Mouse (Mus musculus): ENCODE measurements around the gene Tgfa. TPM values are rescaled to one million over a fixed set of nuclear protein-coding genes. Genes with fewer than 3 reads are reported as not detected.

Tgfa gene
- total RNA-seq, 4 experiments from 2014 or later, result 27.1 to 30.1 (median 29.1) TPM

GRCm38 (mm10) chr6:86186106-86186955 is 8.7 kb upstream of the Tgfa start:
- peak in 1 of 2 experiments; percentile 53 for DNase-seq (ENCODE audit: low spot score in 2 of 2)

- no peak for DNase-seq (ENCODE audit: low spot score in 2 of 2)
Observed at GRCm38 (mm10) chr6:86188741-86189480, 6.1 kb upstream of the Tgfa start.

- DNase-seq (ENCODE audit: low spot score in 2 of 2), result no peak
Observed at GRCm38 (mm10) chr6:86190622-86191021, 4.4 kb upstream of the Tgfa start.

- no peak for DNase-seq (ENCODE audit: low spot score in 2 of 2)
Observed at GRCm38 (mm10) chr6:86192978-86193377, 2.0 kb upstream of the Tgfa start.

- DNase-seq (ENCODE audit: low spot score in 2 of 2), result peak in 1 of 2 experiments; percentile 46
Observed at GRCm38 (mm10) chr6:86193879-86194278, 1.1 kb upstream of the Tgfa start.

- DNase-seq (ENCODE audit: low spot score in 2 of 2), result no peak
Observed at GRCm38 (mm10) chr6:86196034-86196433, 1.0 kb downstream of the Tgfa start.

GRCm38 (mm10) chr6:86197150-86197862 is 2.3 kb downstream of the Tgfa start:
- DNase-seq (ENCODE audit: low spot score in 2 of 2), result no peak

GRCm38 (mm10) chr6:86200934-86201333 is 5.9 kb downstream of the Tgfa start:
- no peak for DNase-seq (ENCODE audit: low spot score in 2 of 2)

- no peak for DNase-seq (ENCODE audit: low spot score in 2 of 2)
Observed at GRCm38 (mm10) chr6:86203101-86203500, 8.1 kb downstream of the Tgfa start.

- DNase-seq (ENCODE audit: low spot score in 2 of 2), result no peak
Observed at GRCm38 (mm10) chr6:86206014-86206413, 11.0 kb downstream of the Tgfa start.

- no peak for DNase-seq (ENCODE audit: low spot score in 2 of 2)
Observed at GRCm38 (mm10) chr6:86206985-86207384, 12.0 kb downstream of the Tgfa start.

- DNase-seq (ENCODE audit: low spot score in 2 of 2), result no peak
Observed at GRCm38 (mm10) chr6:86209133-86210016, 14.4 kb downstream of the Tgfa start.

GRCm38 (mm10) chr6:86210017-86210408 is 15.0 kb downstream of the Tgfa start:
- no peak for DNase-seq (ENCODE audit: low spot score in 2 of 2)

GRCm38 (mm10) chr6:86210619-86211018 is 15.6 kb downstream of the Tgfa start:
- DNase-seq (ENCODE audit: low spot score in 2 of 2), result no peak

GRCm38 (mm10) chr6:86211081-86211763 is 16.2 kb downstream of the Tgfa start:
- DNase-seq (ENCODE audit: low spot score in 2 of 2), result no peak

- no peak for DNase-seq (ENCODE audit: low spot score in 2 of 2)
Observed at GRCm38 (mm10) chr6:86212871-86213640, 18.0 kb downstream of the Tgfa start.

GRCm38 (mm10) chr6:86218066-86218465 is 23.0 kb downstream of the Tgfa start:
- no peak for DNase-seq (ENCODE audit: low spot score in 2 of 2)

GRCm38 (mm10) chr6:86218739-86219138 is 23.7 kb downstream of the Tgfa start:
- no peak for DNase-seq (ENCODE audit: low spot score in 2 of 2)

- peak in 1 of 2 experiments; percentile 24 for DNase-seq (ENCODE audit: low spot score in 2 of 2)
Observed at GRCm38 (mm10) chr6:86219494-86219893, 24.5 kb downstream of the Tgfa start.

Measured in left cerebral cortex, adult 8-10 months (tissue).